Mouse (Mus musculus): ENCODE data around the gene Nsun2. TPM values are rescaled to one million over a fixed set of nuclear protein-coding genes. Genes with fewer than 3 reads are reported as not detected.
"Not testable (repeated sequence)": the region's sequence is repeated elsewhere in the genome, so short reads cannot be mapped to it uniquely, and the experiment has no call there.

Nsun2 gene
- polyA plus RNA-seq, 1 experiment: 1.6 TPM

DNA sequence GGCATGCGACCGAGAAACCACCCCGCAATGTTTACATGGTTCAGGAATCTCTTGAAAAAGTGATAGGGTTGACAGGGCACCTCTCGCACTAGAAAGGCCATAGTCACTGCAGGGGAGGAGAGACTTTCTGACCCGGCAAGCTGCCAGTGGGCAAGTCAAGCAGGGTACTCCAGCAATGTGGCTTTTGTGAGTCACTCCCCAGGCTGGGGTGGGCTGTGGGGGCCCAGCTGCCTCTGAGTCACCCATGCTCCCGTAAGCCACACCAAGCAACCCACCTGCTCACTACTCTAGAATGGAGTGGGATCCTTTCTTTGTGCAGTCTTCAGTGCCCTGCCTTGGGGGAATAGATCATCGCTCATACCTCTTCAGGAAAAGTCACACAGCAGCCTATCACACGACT, 59.9 kb downstream of the Nsun2 start:
- TF ChIP-seq TAL1 (IDR thresholded peaks at IDR 0.05; ENCODE audit: low read length) (no peak), GATA1 (IDR thresholded peaks at IDR 0.05; ENCODE audit: low read length) (no peak)

GRCm38 (mm10) chr13:69594577-69595256, 61.2 kb downstream of the Nsun2 start:
- Histone ChIP-seq H3K4me3 (replicated peaks) (no peak overlapping the region), H3K27me3 (ENCODE audit: control insufficient read depth) (no peaks in the 10 kb centered on the region), H3K36me3 (ENCODE audit: control insufficient read depth) (no peaks in the 10 kb centered on the region), H3K9me3 (ENCODE audit: control insufficient read depth, low read length) (no peaks in the 10 kb centered on the region), H3K4me1 (ENCODE audit: control insufficient read depth) (no peaks in the 10 kb centered on the region)
- TF ChIP-seq GATA1 (IDR thresholded peaks at IDR 0.05; ENCODE audit: low read length) (no peak), TAL1 (IDR thresholded peaks at IDR 0.05; ENCODE audit: low read length) (no peak)

More for the DNA sequence above, 59.9 kb downstream of the Nsun2 start:
- Histone ChIP-seq H3K27me3 (ENCODE audit: control insufficient read depth) (no peaks in the 10 kb centered on the region), H3K36me3 (ENCODE audit: control insufficient read depth) (no peaks in the 10 kb centered on the region), H3K4me1 (ENCODE audit: control insufficient read depth) (no peaks in the 10 kb centered on the region), H3K4me3 (replicated peaks) (no peak overlapping the region), H3K9me3 (ENCODE audit: control insufficient read depth, low read length) (no peaks in the 10 kb centered on the region)

DNA sequence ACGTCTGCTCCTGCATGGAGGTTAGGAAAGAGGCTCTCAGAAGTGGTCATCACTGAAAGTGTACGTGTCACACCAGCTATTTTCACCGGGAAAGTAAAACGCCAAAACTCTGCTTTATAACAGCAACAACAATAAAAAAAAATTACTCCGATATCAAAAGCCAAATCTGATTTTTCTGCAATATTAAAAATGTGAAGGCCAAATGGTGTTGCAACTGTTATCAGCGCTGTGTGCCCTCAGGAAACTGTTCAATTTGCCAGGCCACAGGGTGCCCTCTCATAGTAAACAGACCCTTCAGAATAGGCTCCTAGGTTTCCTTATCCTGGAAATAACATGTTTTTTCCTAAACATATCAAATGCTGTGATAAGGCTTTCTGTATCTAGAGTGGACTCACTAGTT, 62.4 kb downstream of the Nsun2 start:
- Histone ChIP-seq H3K36me3 (ENCODE audit: control insufficient read depth) (no peaks in the 10 kb centered on the region), H3K4me1 (ENCODE audit: control insufficient read depth) (no peaks in the 10 kb centered on the region), H3K4me3 (replicated peaks) (no peak overlapping the region), H3K9me3 (ENCODE audit: control insufficient read depth, low read length) (no peaks in the 10 kb centered on the region), H3K27me3 (ENCODE audit: control insufficient read depth) (no peaks in the 10 kb centered on the region)
- TF ChIP-seq GATA1 (IDR thresholded peaks at IDR 0.05; ENCODE audit: low read length): no peak
- no peak for TF ChIP-seq TAL1 (IDR thresholded peaks at IDR 0.05; ENCODE audit: low read length)

- TF ChIP-seq GATA1 (IDR thresholded peaks at IDR 0.05; ENCODE audit: low read length) (no peak), TAL1 (IDR thresholded peaks at IDR 0.05; ENCODE audit: low read length) (no peak)
- no peaks in the 10 kb centered on the region for H3K9me3 ChIP-seq (ENCODE audit: control insufficient read depth, low read length)
- H3K36me3 ChIP-seq (ENCODE audit: control insufficient read depth): no peaks in the 10 kb centered on the region
- H3K4me1 ChIP-seq (ENCODE audit: control insufficient read depth): no peaks in the 10 kb centered on the region
- no peak overlapping the region for H3K4me3 ChIP-seq (replicated peaks)
- H3K27me3 ChIP-seq (ENCODE audit: control insufficient read depth): no peaks in the 10 kb centered on the region
These were observed 63.0 kb downstream of the Nsun2 start for GRCm38 (mm10) chr13:69596515-69596914.

GRCm38 (mm10) chr13:69598867-69599266, 65.3 kb downstream of the Nsun2 start:
- H3K9me3 ChIP-seq (ENCODE audit: control insufficient read depth, low read length): no peaks in the 10 kb centered on the region
- H3K36me3 ChIP-seq (ENCODE audit: control insufficient read depth): no peaks in the 10 kb centered on the region
- H3K4me1 ChIP-seq (ENCODE audit: control insufficient read depth): no peaks in the 10 kb centered on the region
- TF ChIP-seq TAL1 (IDR thresholded peaks at IDR 0.05; ENCODE audit: low read length) (no peak), GATA1 (IDR thresholded peaks at IDR 0.05; ENCODE audit: low read length) (no peak)
- H3K4me3 ChIP-seq (replicated peaks): no peak overlapping the region
- H3K27me3 ChIP-seq (ENCODE audit: control insufficient read depth): no peaks in the 10 kb centered on the region

GRCm38 (mm10) chr13:69600863-69601262, 67.3 kb downstream of the Nsun2 start:
- H3K4me1 ChIP-seq (ENCODE audit: control insufficient read depth); H3K9me3 ChIP-seq (ENCODE audit: control insufficient read depth, low read length); H3K4me3 ChIP-seq (replicated peaks); H3K36me3 ChIP-seq (ENCODE audit: control insufficient read depth); H3K27me3 ChIP-seq (ENCODE audit: control insufficient read depth): not testable (repeated sequence)

DNA sequence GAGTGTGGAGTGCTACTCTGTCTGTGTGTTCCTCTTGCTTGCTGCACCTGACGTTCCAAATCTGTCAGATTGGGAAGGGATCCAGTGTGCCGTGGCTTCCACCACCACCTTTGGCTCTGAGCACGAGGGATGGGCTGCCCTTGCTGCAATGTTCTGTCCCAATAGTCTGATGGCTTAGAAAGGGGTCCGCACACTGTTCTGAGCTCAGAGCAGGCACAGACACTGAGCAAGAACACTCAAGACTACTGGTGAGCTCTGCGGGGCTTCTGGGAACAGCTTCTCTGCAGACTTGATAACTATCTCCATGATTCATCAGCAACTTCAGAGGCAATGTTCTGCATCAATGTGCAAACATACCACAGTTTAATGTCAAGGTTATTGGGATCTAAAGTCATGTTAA, 67.8 kb downstream of the Nsun2 start:
- Histone ChIP-seq H3K9me3 (ENCODE audit: control insufficient read depth, low read length) (no peaks in the 10 kb centered on the region), H3K4me3 (replicated peaks) (no peak overlapping the region), H3K4me1 (ENCODE audit: control insufficient read depth) (no peaks in the 10 kb centered on the region), H3K36me3 (ENCODE audit: control insufficient read depth) (no peaks in the 10 kb centered on the region), H3K27me3 (ENCODE audit: control insufficient read depth) (no peaks in the 10 kb centered on the region)
- TF ChIP-seq TAL1 (IDR thresholded peaks at IDR 0.05; ENCODE audit: low read length) (no peak), GATA1 (IDR thresholded peaks at IDR 0.05; ENCODE audit: low read length) (no peak)

- Histone ChIP-seq H3K4me3 (replicated peaks) (no peak overlapping the region), H3K27me3 (ENCODE audit: control insufficient read depth) (peaks cover 2% of the 10 kb centered on the region), H3K36me3 (ENCODE audit: control insufficient read depth) (no peaks in the 10 kb centered on the region), H3K9me3 (ENCODE audit: control insufficient read depth, low read length) (no peaks in the 10 kb centered on the region), H3K4me1 (ENCODE audit: control insufficient read depth) (peaks cover 5% of the 10 kb centered on the region)
- TF ChIP-seq TAL1 (IDR thresholded peaks at IDR 0.05; ENCODE audit: low read length) (no peak), GATA1 (IDR thresholded peaks at IDR 0.05; ENCODE audit: low read length) (no peak)
These were observed 71.1 kb downstream of the Nsun2 start for GRCm38 (mm10) chr13:69604670-69605069.

GRCm38 (mm10) chr13:69608734-69609133, 75.2 kb downstream of the Nsun2 start:
- peaks cover 35% of the 10 kb centered on the region for H3K4me1 ChIP-seq (ENCODE audit: control insufficient read depth)
- TF ChIP-seq GATA1 (IDR thresholded peaks at IDR 0.05; ENCODE audit: low read length): no peak
- no peak for TF ChIP-seq TAL1 (IDR thresholded peaks at IDR 0.05; ENCODE audit: low read length)
- H3K36me3 ChIP-seq (ENCODE audit: control insufficient read depth): peaks cover 7% of the 10 kb centered on the region
- peaks cover 16% of the 10 kb centered on the region for H3K27me3 ChIP-seq (ENCODE audit: control insufficient read depth)
- H3K4me3 ChIP-seq (replicated peaks): no peak overlapping the region
- no peaks in the 10 kb centered on the region for H3K9me3 ChIP-seq (ENCODE audit: control insufficient read depth, low read length)
